Mouse (Mus musculus) thymus, postnatal 0 days (tissue): ENCODE measurements around the gene Igfbp4. TPM values are rescaled to one million over a fixed set of nuclear protein-coding genes. Genes with fewer than 3 reads are reported as not detected.

ENCODE experiments used
- DNase-seq: peaks from one replicate; pipeline ENCODE4 v3.0.0-alpha.2; 2015; ENCODE audit warnings: low spot score
- polyA plus RNA-seq: library from polyadenylated mRNA; unstranded; fragments of >200 nt; fragmentation: Nextera tagmentation; extraction: Ambion mirVana; gene quantifications from 2 replicates; pipeline ENCODE4 v1.2.1, GENCODE M21; 2015

The Igfbp4 gene
- polyA plus RNA-seq, 1 experiment from 2014 or later, result 85.0 TPM

DNA sequence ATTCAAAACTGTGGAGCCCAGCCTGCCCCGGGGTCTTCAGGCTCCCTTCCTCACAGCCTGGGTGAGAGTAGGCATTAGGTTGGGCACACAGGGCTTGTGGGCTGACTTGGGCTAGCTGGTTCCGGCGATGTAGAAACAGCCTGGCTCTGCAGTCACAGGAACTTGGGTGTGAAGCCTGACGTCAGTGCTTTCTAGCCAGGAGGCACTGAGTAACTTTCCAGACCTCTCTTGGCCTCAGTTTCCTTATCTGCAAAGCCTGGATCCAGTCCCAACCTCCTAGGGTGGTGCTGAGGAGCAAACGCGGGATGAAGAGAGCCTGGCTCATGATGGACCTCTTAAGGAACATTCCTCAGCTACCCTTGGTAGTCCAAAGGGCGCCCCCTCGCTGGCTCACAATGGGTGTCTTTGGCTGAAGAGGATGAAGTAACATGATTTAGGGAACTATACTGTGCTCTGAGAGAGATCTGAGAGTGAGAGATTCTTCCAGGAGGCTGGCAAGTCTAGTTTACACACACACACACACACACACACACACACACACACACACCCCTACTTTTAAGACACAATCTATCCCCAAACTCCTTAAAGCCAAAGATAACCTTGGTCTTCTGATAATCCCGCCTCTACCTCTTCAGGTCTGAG lies 40.0 kb downstream of the Igfbp4 start:
- no peak for DNase-seq

DNA sequence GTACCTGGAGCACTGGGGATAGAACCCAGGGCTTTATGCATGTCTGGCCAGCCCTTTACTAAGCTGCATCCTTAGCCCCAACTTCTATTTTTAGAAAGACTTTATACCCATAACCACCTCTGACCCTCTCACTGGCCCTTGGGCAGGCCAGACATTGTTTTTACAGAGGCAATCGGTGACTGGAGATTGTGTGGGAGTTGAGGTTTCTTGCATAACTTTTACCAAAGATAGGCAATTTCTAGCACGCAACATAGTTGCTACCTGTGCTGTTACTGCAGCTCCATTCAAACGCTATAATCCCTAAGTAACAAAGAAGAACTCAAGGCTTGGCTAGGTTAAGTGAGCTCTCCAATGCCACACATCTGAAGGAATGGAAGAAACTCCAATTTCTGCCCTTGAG lies 40.5 kb downstream of the Igfbp4 start:
- DNase-seq, result no peak

DNA sequence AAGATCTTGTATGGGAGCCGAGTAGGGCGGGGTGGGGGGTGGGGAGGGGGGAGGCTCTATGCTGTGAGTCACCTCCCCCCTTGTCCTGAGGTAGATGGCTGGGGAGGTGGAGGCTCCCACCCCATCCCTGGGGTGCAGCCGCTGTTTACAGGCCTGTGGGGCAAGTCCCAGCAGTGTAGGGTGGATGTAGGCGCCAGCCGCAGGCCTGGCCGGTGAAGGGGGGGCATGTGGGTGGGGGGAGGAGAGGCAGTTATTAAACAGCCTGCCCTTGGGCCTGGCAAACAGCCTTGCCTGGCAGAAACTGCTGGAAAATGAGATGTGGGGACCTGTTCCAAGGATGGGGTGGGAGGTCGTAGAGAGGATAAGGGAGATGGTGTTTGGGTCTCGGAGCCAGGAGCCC lies 41.1 kb downstream of the Igfbp4 start:
- no peak for DNase-seq

GRCm38 (mm10) chr11:99083516-99083915 lies 42.5 kb downstream of the Igfbp4 start:
- DNase-seq, result no peak

DNA sequence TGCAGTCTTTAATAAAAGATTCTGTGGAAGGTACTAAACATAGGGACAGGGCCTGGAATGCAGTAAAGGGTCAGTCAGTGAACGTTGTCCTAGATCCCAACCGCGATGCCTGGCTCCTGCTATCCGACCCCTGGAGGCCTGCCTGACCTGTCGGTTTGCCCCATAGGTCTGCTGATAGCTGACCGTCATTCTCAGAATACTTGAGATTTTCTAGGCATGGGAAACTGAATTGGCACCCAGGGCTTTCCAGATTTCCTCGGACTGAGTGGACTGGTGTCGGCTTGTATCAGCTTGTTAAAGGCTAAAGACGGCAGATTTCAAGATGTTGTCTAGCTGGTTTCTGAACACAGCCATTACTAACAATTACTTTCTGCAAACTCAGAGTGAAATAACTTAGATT lies 43.3 kb downstream of the Igfbp4 start:
- no peak for DNase-seq

DNA sequence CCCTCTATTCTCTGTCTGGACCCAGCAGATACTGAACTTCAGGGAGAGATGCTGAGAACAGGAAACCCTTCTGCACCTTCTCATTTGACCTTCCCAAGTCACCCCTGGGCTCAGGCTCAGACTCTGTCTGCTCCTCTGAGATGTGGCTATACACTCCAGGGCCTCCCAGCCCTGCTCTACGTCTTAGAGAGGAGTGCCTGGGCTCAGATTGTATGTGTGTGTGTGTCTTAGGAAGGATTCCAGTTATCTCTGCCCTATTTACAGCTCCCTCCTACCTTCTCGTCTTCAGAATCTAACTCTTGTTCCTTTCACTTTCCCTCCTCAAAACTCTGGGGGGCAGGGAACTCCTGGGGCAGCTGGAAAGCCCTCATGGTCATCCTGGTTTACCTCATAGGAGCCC lies 47.4 kb downstream of the Igfbp4 start:
- DNase-seq, result no peak

DNA sequence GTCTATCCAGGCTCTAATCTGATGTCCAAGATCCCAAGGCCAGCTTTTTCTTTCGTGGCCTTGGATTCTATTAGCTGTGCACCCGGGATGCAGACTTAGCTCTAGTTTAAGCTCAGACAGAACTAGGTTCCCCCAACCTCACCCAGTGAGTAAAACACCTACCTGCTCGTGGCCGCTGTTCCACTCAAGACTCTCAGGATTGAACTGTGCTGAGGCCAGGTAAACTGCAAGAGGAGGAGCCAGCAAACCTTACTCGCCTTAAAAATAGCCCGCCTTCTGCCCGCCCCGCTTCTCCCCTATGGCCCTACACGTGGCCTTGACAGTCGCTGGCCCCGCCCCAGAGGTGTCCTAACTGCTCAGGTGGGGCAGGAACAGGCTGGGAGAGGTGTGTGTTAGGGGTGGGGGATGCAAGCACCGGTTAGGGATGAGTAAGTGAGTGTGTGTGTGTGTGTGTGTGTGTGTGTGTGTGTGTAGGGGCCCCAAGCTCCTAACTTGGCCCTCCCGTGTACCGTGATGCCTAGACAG lies 48.1 kb downstream of the Igfbp4 start, which contains the start of gene Tns4:
Gene Tns4, minus strand, starts transcription at position 230 of the 525 bp plus-strand sequence.
- no peak for DNase-seq

DNA sequence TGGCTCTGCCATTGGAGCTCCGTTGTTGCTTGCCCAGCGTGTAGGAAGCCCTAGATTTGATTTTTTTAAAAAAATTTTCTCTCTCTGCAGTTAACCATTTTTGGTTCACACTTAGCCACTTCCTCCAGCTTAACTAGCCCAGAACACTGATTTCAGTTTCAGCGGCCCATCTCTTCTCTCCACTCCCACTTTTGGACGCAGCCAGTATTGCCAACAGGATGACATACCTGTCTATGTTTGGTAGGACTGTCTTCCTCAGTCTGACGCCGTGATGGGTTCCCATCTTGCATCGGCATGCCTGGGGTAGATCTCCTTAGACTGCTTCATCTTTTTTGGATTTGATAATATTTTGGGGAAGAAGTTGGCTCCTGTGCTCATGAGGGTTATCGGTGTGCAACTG lies 49.3 kb downstream of the Igfbp4 start:
- DNase-seq, result no peak

GRCm38 (mm10) chr11:99091666-99092065 lies 50.6 kb downstream of the Igfbp4 start:
- no peak for DNase-seq

DNA sequence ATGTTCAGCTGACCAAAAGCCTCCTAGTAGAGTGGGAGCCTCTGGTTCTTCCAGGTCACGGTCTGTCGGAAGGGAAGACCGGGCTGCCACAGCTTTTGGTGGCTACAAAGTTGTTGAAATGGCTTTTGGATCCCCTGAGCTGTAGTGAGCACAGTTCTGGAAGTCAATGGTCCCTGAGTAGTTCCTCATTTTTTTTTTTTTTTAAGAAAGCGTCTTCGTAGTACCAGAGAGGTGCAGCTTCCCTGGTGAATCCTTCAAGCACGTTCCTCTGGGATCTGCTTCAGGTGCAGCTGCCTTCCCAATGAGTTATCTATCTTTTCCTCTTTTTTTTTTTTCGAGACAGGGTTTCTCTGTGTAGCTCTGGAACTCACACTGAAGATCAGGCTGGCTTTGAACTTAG lies 52.7 kb downstream of the Igfbp4 start:
- DNase-seq, result no peak

- no peak for DNase-seq
These were observed 54.0 kb downstream of the Igfbp4 start for GRCm38 (mm10) chr11:99094911-99095676.

GRCm38 (mm10) chr11:99095759-99096158 lies 54.7 kb downstream of the Igfbp4 start:
- DNase-seq, result no peak

DNA sequence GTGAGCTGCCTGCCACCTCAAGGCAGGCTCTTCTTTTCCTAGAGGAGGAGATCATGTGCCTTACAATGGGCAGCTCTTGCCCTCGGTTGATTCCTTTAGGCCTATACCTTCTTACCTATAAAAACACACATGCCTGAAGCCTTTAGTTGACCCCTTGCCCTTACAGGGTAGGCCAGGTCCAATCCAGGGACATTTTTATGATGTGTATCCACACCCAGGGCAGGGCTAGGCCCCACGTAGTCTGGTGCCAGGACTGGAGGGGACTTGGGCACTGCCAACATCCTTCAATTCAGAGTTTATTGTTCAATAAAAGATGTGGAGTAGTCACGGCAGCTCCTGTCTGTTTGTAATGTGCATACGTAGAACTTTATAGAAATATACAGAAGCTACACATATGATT lies 55.4 kb downstream of the Igfbp4 start:
- no peak for DNase-seq

DNA sequence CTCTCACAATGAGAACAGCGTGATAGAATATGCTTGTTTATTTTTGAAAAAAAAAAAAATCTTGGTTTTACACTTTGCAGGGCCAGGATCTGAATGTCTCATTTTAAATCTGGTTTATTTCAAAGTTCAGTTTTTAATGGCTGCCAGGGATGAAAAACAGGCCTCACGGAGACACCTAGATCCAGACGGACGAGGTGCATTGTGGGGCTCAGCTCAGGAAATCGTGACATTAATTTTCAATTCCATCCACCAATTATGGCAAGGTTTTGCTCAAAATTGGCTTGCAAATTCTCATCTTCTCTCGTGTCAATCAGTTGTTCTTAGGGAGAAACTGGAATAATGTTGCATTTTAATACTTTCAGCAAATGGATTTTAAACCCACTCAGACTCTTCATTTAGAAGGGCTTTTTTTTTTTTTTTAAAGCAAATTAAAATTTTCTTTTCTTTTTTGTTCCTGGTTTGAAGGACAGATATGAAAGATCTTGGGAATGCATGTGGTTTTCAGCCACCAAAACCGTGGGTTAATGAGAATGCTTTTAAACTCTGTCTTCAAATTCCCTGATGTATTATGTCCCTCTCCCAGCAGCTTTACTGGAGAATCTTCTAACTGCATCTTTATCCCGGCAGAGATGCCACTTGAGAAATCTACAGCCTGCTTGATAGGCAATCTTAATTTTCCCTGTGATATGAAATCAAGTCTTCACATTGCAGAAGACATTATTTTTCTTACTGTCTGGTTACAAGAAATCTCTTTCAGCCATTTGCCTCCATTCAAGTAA lies 56.1 kb downstream of the Igfbp4 start:
- DNase-seq, result no peak

DNA sequence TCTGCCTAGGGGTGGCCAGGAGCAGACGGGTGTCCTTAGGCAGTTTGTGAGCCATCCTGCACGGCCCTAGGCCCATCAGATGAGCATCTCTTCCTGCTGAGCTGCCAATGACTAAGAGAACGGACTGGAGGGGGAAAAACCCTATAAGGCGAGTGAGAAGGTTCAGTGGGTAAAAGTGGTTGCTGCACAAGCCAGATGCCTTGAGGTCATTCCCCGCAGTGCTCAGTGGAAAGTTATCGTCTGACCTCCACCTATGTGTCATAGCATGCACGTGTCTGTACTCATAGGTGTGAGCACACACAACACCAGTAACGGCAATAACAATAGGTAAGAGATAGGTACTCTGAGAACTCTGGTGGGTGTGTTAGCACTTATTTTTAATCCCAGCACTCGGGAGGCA lies 57.9 kb downstream of the Igfbp4 start:
- no peak for DNase-seq

DNA sequence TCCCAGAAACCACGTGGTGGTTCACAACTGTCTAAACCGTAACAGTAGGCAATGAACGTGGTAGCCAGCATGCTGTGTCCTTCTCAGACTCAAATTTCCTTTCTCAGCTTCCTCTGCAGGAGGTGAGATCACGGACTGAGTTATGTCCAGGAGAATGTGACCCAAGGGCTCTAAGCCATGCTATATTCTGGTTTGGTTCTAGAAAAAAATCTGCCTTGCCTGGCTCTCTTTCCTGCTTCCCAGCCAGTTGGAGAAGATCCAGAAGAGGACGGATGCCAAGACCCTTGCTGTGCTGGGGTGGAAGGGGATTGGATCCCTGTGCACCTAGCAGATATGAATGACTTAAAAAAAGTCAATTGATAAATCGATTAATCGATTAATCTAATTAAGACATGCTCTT lies 58.5 kb downstream of the Igfbp4 start:
- no peak for DNase-seq

- DNase-seq, result no peak
These were observed 59.2 kb downstream of the Igfbp4 start for GRCm38 (mm10) chr11:99100215-99100614.

GRCm38 (mm10) chr11:99101693-99102092 lies 60.6 kb downstream of the Igfbp4 start:
- no peak for DNase-seq

DNA sequence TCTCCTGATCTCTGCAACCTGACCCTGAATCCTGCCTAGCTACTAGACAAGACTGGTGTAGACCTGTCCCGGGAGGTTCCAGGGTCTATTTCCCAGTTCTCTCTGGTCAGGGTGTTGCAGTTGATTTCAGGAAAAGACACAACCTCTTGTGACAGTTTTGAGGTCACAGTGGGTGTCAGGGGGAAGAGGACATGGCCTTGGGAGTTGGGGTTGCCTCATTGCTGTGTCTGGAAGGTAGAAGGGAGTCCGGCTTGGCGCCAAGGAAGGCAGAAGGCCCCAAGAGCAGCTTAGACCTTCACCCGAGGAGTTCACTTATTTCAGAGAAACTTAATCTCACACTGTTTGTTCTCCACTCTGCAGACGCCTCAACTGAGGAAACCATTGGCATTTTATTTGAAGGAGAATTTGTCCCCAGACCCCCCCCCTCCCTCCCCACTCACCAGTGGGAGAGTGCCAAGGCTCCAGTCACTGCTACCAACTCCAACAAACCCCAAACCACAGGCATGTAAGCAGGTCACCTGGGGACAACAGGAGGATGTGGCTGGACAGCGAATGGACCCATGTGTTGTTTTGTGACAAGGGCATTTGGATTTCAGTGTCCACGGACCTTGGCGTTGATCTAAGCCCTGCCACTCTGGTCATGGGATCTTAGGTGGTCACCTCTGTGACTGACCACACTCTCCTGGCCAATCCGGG lies 61.7 kb downstream of the Igfbp4 start:
- DNase-seq, result no peak
